Mouse (Mus musculus): ENCODE measurements around the gene Prr7. TPM values are rescaled to one million over a fixed set of nuclear protein-coding genes. Genes with fewer than 3 reads are reported as not detected.

Gene Prr7
- polyA plus RNA-seq, 1 experiment from 2014 or later, result 0.29 TPM

- no peaks in the 10 kb centered on the region for H3K27me3 ChIP-seq
- no peaks in the 10 kb centered on the region for H3K9me3 ChIP-seq
- H3K4me2 ChIP-seq, result no peak overlapping the region
- no peak overlapping the region for H3K27ac ChIP-seq
- H3K9ac ChIP-seq, result no peak overlapping the region
- WGBS, result 83% methylated on average over 10 of the region's 10 CpGs
- ATAC-seq (ENCODE audit: borderline replicate concordance, extremely low read depth, low FRiP score, low TSS enrichment), result no peak
- no peak overlapping the region for H3K4me3 ChIP-seq
- H3K4me1 ChIP-seq, result peaks cover 12% of the 10 kb centered on the region
- peaks cover 60% of the 10 kb centered on the region for H3K36me3 ChIP-seq
Measured at GRCm38 (mm10) chr13:55451296-55451695, 12.8 kb upstream of the Prr7 start.

- H3K4me3 ChIP-seq, result no peak overlapping the region
- H3K4me2 ChIP-seq, result no peak overlapping the region
- ATAC-seq (ENCODE audit: borderline replicate concordance, extremely low read depth, low FRiP score, low TSS enrichment), result no peak
- H3K9ac ChIP-seq, result no peak overlapping the region
- no peaks in the 10 kb centered on the region for H3K9me3 ChIP-seq
- peaks cover 5% of the 10 kb centered on the region for H3K4me1 ChIP-seq
- WGBS, result 87% methylated on average over 16 of the region's 16 CpGs
- no peak overlapping the region for H3K27ac ChIP-seq
- peaks cover 60% of the 10 kb centered on the region for H3K36me3 ChIP-seq
- no peaks in the 10 kb centered on the region for H3K27me3 ChIP-seq
Measured at GRCm38 (mm10) chr13:55451785-55452549, 12.1 kb upstream of the Prr7 start.

- Histone ChIP-seq H3K4me3 (no peak overlapping the region), H3K9ac (no peak overlapping the region), H3K27ac (no peak overlapping the region), H3K4me2 (no peak overlapping the region), H3K9me3 (no peaks in the 10 kb centered on the region), H3K4me1 (peaks cover 19% of the 10 kb centered on the region), H3K36me3 (peaks cover 23% of the 10 kb centered on the region), H3K27me3 (peaks cover 8% of the 10 kb centered on the region; the same call in 1 of the 2 replicates)
- no peak for ATAC-seq (ENCODE audit: borderline replicate concordance, extremely low read depth, low FRiP score, low TSS enrichment)
- 53% methylated on average over 2 of the region's 2 CpGs for WGBS
Measured at GRCm38 (mm10) chr13:55462965-55463364, 1.1 kb upstream of the Prr7 start.

- H3K4me2 ChIP-seq, result peak overlapping the region; percentile 94
- no peak overlapping the region for H3K27ac ChIP-seq
- 9% methylated on average over 14 of the region's 14 CpGs for WGBS
- H3K4me3 ChIP-seq, result peak overlapping the region; percentile 58
- H3K9ac ChIP-seq, result peak overlapping the region; percentile 58
- no peaks in the 10 kb centered on the region for H3K9me3 ChIP-seq
- H3K36me3 ChIP-seq, result peaks cover 19% of the 10 kb centered on the region
- ATAC-seq (ENCODE audit: borderline replicate concordance, extremely low read depth, low FRiP score, low TSS enrichment), result no peak
- peaks cover 8% of the 10 kb centered on the region; the same call in 1 of the 2 replicates for H3K27me3 ChIP-seq
- peaks cover 19% of the 10 kb centered on the region for H3K4me1 ChIP-seq
Measured at GRCm38 (mm10) chr13:55463399-55464026, 554 bp upstream of the Prr7 start.

- no peak for ATAC-seq (ENCODE audit: borderline replicate concordance, extremely low read depth, low FRiP score, low TSS enrichment)
- peaks cover 8% of the 10 kb centered on the region; the same call in 1 of the 2 replicates for H3K27me3 ChIP-seq
- no peak overlapping the region for H3K9ac ChIP-seq
- peak overlapping the region; percentile 94 for H3K4me2 ChIP-seq
- H3K4me1 ChIP-seq, result peaks cover 19% of the 10 kb centered on the region
- peaks cover 2% of the 10 kb centered on the region; the same call in 1 of the 2 replicates for H3K36me3 ChIP-seq
- WGBS, result 23% methylated on average over 3 of the region's 3 CpGs
- H3K27ac ChIP-seq, result no peak overlapping the region
- no peaks in the 10 kb centered on the region for H3K9me3 ChIP-seq
- peak overlapping the region; percentile 58; the same call in 1 of the 2 replicates for H3K4me3 ChIP-seq
Measured at GRCm38 (mm10) chr13:55465184-55465583, 1.1 kb downstream of the Prr7 start.

- Histone ChIP-seq H3K4me3 (no peak overlapping the region), H3K27me3 (peaks cover 14% of the 10 kb centered on the region; the same call in 1 of the 2 replicates), H3K9ac (no peak overlapping the region), H3K9me3 (no peaks in the 10 kb centered on the region), H3K4me2 (no peak overlapping the region), H3K27ac (no peak overlapping the region), H3K36me3 (no peaks in the 10 kb centered on the region), H3K4me1 (peaks cover 22% of the 10 kb centered on the region)
- WGBS, result 74% methylated on average over 5 of the region's 5 CpGs
- no peak for ATAC-seq (ENCODE audit: borderline replicate concordance, extremely low read depth, low FRiP score, low TSS enrichment)
Measured at GRCm38 (mm10) chr13:55465830-55466440, 1.9 kb downstream of the Prr7 start.

- Histone ChIP-seq H3K27me3 (peaks cover 14% of the 10 kb centered on the region; the same call in 1 of the 2 replicates), H3K27ac (no peak overlapping the region), H3K36me3 (no peaks in the 10 kb centered on the region; the same call in 1 of the 2 replicates), H3K9ac (no peak overlapping the region), H3K4me3 (no peak overlapping the region), H3K9me3 (no peaks in the 10 kb centered on the region), H3K4me2 (no peak overlapping the region), H3K4me1 (peaks cover 39% of the 10 kb centered on the region)
- ATAC-seq (ENCODE audit: borderline replicate concordance, extremely low read depth, low FRiP score, low TSS enrichment), result no peak
- WGBS, result 38% methylated on average over 13 of the region's 13 CpGs
Measured at GRCm38 (mm10) chr13:55468851-55469560, 4.9 kb downstream of the Prr7 start.

GRCm38 (mm10) chr13:55470372-55470771 is 6.3 kb downstream of the Prr7 start:
- peaks cover 10% of the 10 kb centered on the region; the same call in 1 of the 2 replicates for H3K27me3 ChIP-seq
- H3K9ac ChIP-seq, result no peak overlapping the region
- H3K36me3 ChIP-seq, result peaks cover 6% of the 10 kb centered on the region; the same call in 1 of the 2 replicates
- ATAC-seq (ENCODE audit: borderline replicate concordance, extremely low read depth, low FRiP score, low TSS enrichment), result no peak
- no peak overlapping the region for H3K4me3 ChIP-seq
- WGBS, result 75% methylated on average over 9 of the region's 9 CpGs
- peaks cover 26% of the 10 kb centered on the region for H3K4me1 ChIP-seq
- no peak overlapping the region for H3K4me2 ChIP-seq
- no peak overlapping the region for H3K27ac ChIP-seq
- H3K9me3 ChIP-seq, result no peaks in the 10 kb centered on the region

GRCm38 (mm10) chr13:55471156-55471818 is 7.2 kb downstream of the Prr7 start:
- peak overlapping the region; percentile 59 for H3K9ac ChIP-seq
- peak overlapping the region; percentile 62 for H3K4me3 ChIP-seq
- no peaks in the 10 kb centered on the region for H3K9me3 ChIP-seq
- peak overlapping the region; percentile 100 for H3K4me2 ChIP-seq
- peak; percentile 62; the same call in 1 of the 2 replicates for ATAC-seq (ENCODE audit: borderline replicate concordance, extremely low read depth, low FRiP score, low TSS enrichment)
- H3K4me1 ChIP-seq, result peaks cover 26% of the 10 kb centered on the region
- H3K36me3 ChIP-seq, result peaks cover 15% of the 10 kb centered on the region
- H3K27ac ChIP-seq, result peak overlapping the region; percentile 16; the same call in 1 of the 2 replicates
- H3K27me3 ChIP-seq, result peaks cover 9% of the 10 kb centered on the region; the same call in 1 of the 2 replicates
- WGBS, result 1% methylated on average over 52 of the region's 54 CpGs

GRCm38 (mm10) chr13:55471819-55472131 is 7.7 kb downstream of the Prr7 start:
- 0% methylated on average over 22 of the region's 31 CpGs for WGBS

More at GRCm38 (mm10) chr13:55471819-55472131, 7.7 kb downstream of the Prr7 start:
- H3K9ac ChIP-seq, result peak overlapping the region; percentile 59
- peaks cover 26% of the 10 kb centered on the region for H3K4me1 ChIP-seq
- peak overlapping the region; percentile 100 for H3K4me2 ChIP-seq
- H3K4me3 ChIP-seq, result peak overlapping the region; percentile 62
- peak; percentile 3; the same call in 1 of the 2 replicates for ATAC-seq (ENCODE audit: borderline replicate concordance, extremely low read depth, low FRiP score, low TSS enrichment)
- H3K36me3 ChIP-seq, result peaks cover 18% of the 10 kb centered on the region
- H3K27me3 ChIP-seq, result peaks cover 9% of the 10 kb centered on the region; the same call in 1 of the 2 replicates
- H3K27ac ChIP-seq, result peak overlapping the region; percentile 16
- H3K9me3 ChIP-seq, result no peaks in the 10 kb centered on the region
